Mouse (Mus musculus) midbrain, embryonic 11.5 days (tissue): ENCODE data around the gene Eogt. TPM values are rescaled to one million over a fixed set of nuclear protein-coding genes. Genes with fewer than 3 reads are reported as not detected.

Experiments used
- ATAC-seq: fragments of 200-750 bp; cut with Nextera tagmentation; 2 replicates; pipeline ENCODE4 v1.8.0; 2017; ENCODE audit warnings: moderate TSS enrichment, moderate library complexity; ENCODE audit not compliant: low FRiP score
- DNase-seq: peaks from one replicate; pipeline ENCODE4 v3.0.0; 2015; ENCODE audit warnings: low spot score; ENCODE audit errors: missing footprints
- H3K27ac ChIP-seq: fragments of 300-500 bp; sonication (generic); 2 replicates; pipeline ENCODE4 v1.5.1; 2014; ENCODE audit warnings: low read depth, low read length
- H3K27me3 ChIP-seq: fragments of 300-500 bp; sonication (generic); 2 replicates; pipeline ENCODE4 v1.6.1; 2014; ENCODE audit warnings: mild to moderate bottlenecking, low read length, moderate library complexity, mixed read lengths; ENCODE audit not compliant: control insufficient read depth, insufficient read depth
- H3K36me3 ChIP-seq: fragments of 300-500 bp; sonication (generic); 2 replicates; pipeline ENCODE4 v1.6.1; 2014; ENCODE audit warnings: mild to moderate bottlenecking, low read length, moderate library complexity, mixed read lengths; ENCODE audit not compliant: control insufficient read depth, insufficient read depth
- H3K4me1 ChIP-seq: fragments of 300-500 bp; sonication (generic); 2 replicates; pipeline ENCODE4 v1.6.1; 2014; ENCODE audit warnings: low read length; ENCODE audit not compliant: control insufficient read depth, insufficient read depth
- H3K4me2 ChIP-seq: fragments of 300-500 bp; sonication (generic); 2 replicates; pipeline ENCODE4 v1.6.1; 2014; ENCODE audit warnings: mild to moderate bottlenecking, moderate library complexity
- H3K4me3 ChIP-seq: fragments of 300-500 bp; sonication (generic); 2 replicates; pipeline ENCODE4 v1.5.1; 2014; ENCODE audit warnings: low read depth, low read length
- H3K9ac ChIP-seq: fragments of 300-500 bp; sonication (generic); 2 replicates; pipeline ENCODE4 v1.6.1; 2014; ENCODE audit warnings: low read length
- H3K9me3 ChIP-seq: fragments of 300-500 bp; sonication (generic); 2 replicates; pipeline ENCODE4 v1.6.1; 2016; ENCODE audit warnings: low read length; ENCODE audit not compliant: control insufficient read depth
- WGBS: fragments of 180-500 bp; shearing (Covaris S2); extraction: QIAGEN DNeasy Blood & Tissue Kit; methylation state at CpG from one replicate; pipeline ENCODE4 v1.1.7; 2014; 5-methylcytosine and 5-hydroxymethylcytosine counted together
- polyA plus RNA-seq: library from polyadenylated mRNA; unstranded; fragments of >200 nt; fragmentation: Nextera tagmentation; extraction: Ambion mirVana; gene quantifications from 2 replicates; pipeline ENCODE4 v1.2.1, GENCODE M21; 2014

The Eogt gene
- polyA plus RNA-seq, 1 experiment from 2014 or later, result 8.3 TPM

DNA sequence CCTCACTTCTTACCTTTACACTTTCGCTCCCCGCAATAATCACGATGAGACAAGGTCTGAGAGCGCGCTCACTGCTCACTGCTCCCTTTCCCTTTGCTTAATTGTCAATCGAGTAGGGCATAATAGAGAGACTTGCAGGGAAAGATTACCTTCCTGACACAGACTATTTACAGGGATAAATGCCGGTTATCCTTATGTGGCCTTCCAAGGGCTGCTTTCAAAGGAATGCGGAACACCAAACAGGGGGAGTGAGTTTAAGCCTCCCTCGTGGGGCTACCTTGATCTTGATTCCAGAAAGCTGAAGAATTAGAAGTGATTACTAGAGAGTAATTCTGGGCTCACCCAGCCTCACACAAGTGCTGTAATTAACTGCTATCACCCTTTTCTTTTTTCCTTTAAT lies 69.0 kb downstream of the Eogt start:
- no peaks in the 10 kb centered on the region for H3K9me3 ChIP-seq
- no peaks in the 10 kb centered on the region for H3K36me3 ChIP-seq
- H3K4me3 ChIP-seq, result no peak overlapping the region
- ATAC-seq (no peak), DNase-seq (no peak)
- H3K4me1 ChIP-seq, result no peaks in the 10 kb centered on the region
- H3K27ac ChIP-seq, result no peak overlapping the region
- H3K9ac ChIP-seq, result no peak overlapping the region
- no peak overlapping the region for H3K4me2 ChIP-seq
- 39% methylated on average over 9 of the region's 9 CpGs for WGBS
- no peaks in the 10 kb centered on the region for H3K27me3 ChIP-seq

DNA sequence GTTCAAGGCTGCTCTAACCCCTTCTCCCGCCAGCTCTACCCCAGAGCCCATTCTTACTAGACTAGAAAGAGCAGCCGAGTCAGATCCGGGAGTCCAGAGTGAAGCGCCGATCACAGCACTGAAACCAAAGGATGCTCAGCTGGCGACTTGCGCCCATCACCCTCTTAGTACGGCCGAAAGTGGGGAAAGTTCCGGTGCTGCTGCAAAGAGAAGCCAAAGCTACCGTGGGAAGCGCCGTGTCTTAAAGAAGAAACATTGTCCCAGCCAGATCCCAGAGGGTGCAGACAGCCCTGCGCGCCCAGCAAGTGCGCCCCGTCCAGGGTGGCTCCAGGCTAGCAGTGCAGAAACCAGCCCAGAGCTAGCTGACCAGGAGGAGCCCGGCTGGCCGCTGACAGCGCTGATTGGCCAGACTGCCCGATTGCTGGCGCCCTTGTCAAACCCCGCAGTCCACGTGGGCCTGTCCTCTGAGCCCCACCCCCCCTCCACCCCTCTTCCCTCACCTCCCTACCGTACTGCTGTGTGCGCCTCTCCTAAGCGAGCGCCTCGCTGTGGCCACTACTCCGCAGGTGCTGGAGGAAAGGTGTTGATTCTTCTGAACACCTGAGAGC lies 88.8 kb downstream of the Eogt start, which contains the start of gene Fam19a4:
TSS of gene Fam19a4 (minus strand) at position 340 of the 608 bp plus-strand sequence.
- Histone ChIP-seq H3K4me2 (peak within 1 kb of the TSS; percentile 70), H3K4me3 (peak within 1 kb of the TSS; percentile 39), H3K27me3 (peaks cover 12% of the 10 kb centered on the region), H3K9me3 (no peaks in the 10 kb centered on the region), H3K4me1 (peaks cover 11% of the 10 kb centered on the region), H3K9ac (peak within 1 kb of the TSS; percentile 31), H3K36me3 (no peaks in the 10 kb centered on the region), H3K27ac (no peak within 1 kb of the TSS)
- WGBS, result 0% methylated on average over 30 of the region's 30 CpGs
- peak; percentile 96 for DNase-seq
- ATAC-seq, result peak; percentile 96

Other genes starting within 250 kb of the Eogt start
- gene Fam19a4, start 88.8 kb downstream of the Eogt start, polyA plus RNA-seq, result 4.1 and 4.7 TPM in 2 replicates
- gene Tmf1, start 29.9 kb upstream of the Eogt start, polyA plus RNA-seq, result 29.9 and 34.6 TPM in 2 replicates
- gene Uba3, start 56.5 kb upstream of the Eogt start, polyA plus RNA-seq, result 99.4 and 101 TPM in 2 replicates
- 41.4 and 41.8 TPM in 2 replicates for gene Arl6ip5, start 61.5 kb upstream of the Eogt start, polyA plus RNA-seq
- 0.08 TPM in 1 of 2 replicates, not detected in the other for gene Lmod3, start 103.6 kb upstream of the Eogt start, polyA plus RNA-seq